Mouse (Mus musculus) Muller cell, postnatal 12 days (primary cell): Measurements from ENCODE around the gene Fxyd7.

Source experiments
- DNase-seq: peaks from one replicate; pipeline ENCODE4 v3.0.0-alpha.2; 2015; ENCODE audit errors: inconsistent ontology term

Gene Fxyd7

DNA sequence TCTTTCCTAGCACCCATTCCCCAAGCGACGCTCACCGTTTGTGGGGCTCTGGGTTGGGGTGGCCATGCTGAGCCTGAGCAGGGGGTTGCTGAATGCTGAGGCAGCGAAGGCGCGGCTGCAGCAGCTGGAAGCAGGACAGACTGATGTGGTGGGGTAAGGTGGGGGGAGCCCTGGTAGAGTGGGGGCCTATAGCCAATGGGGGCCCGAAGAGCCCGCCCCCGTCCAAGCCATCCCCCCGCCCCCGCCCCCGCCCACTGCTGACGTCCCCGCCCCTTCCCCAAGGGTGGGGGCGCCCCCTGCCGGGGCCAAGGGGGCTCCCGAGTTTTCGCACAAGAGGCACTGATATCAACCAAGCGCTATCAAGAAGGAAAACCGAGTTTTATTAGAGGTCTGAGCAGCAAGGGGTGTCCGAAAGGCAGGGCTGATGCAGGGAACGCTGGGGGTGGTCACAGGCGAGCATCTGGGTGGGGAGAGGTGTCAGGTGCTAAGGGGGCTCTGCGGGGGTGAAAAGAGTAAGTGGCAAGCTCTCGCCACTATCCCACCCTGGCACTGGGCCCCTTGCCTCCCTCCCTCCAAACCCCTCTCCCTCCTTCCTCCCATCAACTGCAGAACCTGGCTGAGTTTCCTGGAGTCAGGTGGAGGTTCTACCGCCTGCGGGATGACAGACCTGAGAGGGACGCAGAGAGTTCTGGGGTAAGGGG is at the start of gene Fxyd7:
Fxyd7 (minus strand) TSS at position 147 of the 701 bp plus-strand sequence.
- no peak for DNase-seq

GRCm38 (mm10) chr7:31100786-31101185 is 49.5 kb upstream of the Fxyd7 start:
- no peak for DNase-seq

DNA sequence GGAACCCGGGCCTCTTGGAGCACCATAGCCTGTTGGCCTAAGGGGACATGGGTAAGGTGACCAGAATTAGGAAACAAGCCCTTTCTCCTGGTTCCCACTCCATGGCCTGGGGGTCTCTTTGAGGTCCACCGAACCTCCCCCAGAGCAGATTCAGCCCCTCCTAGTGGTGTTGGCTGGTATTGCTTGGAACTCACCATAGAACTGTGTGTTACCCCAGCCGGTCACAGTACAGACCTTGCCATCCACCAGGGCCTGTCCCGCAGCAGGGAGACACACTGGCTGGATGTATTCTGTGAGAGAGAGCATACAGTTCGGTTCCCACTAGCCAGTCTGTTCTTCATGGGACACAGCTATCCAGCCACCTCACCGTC is 48.3 kb upstream of the Fxyd7 start:
- DNase-seq: no peak

- no peak for DNase-seq
Measured at GRCm38 (mm10) chr7:31098697-31099611, 47.7 kb upstream of the Fxyd7 start.

DNA sequence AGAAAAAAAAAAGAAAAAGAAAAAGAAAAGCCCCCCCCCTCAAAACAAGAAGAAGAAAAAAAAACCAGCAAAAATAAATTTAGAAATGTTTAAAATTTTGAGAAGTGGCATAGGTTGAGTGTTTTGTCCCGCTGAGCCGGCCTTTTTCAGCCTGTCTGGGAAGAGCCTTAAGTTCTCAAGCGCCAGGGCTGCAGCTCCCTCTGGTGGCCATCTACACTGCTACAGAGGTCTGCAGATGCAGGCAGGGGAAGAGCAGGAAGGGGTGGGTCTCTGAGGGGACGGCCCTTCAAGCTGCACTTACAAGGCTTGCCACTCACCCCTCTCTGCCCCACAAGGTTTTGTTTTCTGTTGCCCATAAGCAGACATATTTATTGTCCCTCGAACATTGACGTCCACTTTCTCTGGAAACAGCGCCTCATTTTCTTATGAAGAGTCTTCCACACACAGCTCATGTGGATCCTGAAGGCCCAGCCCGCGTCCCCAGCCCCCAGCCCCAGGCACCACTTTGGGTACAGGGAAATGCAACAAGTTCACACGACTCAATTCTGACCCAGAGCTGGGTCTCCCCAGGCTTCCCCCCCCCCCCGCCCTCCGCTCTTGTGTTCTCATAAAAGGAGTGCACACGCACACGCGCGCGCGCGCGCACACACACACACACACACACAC is 46.4 kb upstream of the Fxyd7 start:
- DNase-seq: peak; percentile 85

GRCm38 (mm10) chr7:31096892-31097564 is 45.8 kb upstream of the Fxyd7 start:
- DNase-seq: no peak

- DNase-seq: no peak
Measured at GRCm38 (mm10) chr7:31094774-31095501, 43.7 kb upstream of the Fxyd7 start.

DNA sequence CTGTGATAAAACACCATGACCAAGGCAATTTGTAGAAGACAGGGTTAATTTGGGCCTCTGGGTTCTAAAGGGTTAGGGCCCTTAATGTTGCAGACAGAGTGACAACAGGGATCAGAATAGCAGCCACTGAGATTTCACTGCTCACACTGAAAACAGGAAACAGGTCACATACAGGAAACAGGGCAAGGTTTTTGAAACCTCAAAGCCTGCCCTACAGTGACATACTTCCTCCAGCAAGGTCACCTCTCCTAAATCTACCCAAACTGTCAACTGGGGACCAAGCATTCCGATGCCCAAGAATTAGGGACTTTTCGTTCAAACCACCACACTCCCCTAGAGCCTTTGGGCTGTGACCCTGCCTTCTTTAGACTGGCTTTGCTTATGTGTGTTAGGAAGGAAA is 38.5 kb upstream of the Fxyd7 start:
- no peak for DNase-seq

GRCm38 (mm10) chr7:31088206-31088605 is 36.9 kb upstream of the Fxyd7 start:
- DNase-seq: no peak

DNA sequence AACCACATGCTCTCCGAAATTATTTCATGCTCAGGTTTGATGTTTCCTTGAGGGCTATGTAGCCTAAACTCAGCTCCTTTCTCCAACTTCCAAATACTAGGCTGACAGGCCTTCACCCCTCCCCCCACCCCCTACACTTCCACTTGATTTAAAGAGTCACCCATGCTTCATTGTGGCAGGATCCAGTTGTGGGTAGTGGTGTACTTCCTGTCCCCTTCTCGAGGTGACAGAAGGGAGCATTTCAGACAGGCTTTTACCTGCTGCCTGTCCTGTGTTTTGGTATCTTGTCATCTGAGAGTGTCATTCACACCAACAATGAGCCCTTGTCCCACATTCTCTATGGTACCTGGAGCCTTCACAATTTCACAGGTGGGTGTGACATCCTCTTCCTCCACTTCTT is 36.0 kb upstream of the Fxyd7 start:
- DNase-seq: no peak

DNA sequence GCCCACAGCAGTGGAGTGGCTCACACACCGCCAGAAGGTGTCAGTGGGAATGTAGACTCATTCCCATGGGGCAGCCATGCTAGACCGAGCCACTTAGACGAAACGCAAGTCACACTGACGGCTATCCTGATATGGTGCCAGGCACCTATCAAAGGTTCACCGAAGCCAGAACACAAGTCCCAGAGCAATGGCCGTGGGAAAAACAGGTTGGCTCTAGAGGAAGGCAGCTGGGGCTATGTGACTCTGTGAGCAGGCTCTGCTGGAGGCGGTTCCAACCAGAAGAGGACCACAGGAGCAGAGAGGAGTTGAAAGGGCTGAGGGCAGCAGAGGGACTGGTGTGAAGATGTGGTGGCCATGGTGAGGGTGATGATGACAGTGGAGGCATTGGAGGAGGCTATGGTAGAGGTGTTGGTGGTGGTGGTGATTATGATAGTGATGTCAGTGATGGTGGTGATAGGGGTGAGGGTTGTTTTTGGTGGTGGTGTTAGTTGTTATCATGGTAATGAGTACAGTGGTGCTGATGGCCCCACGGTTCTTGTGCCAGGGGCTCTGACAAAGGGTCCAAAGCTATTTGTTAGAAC is 35.0 kb upstream of the Fxyd7 start:
- DNase-seq: no peak

DNA sequence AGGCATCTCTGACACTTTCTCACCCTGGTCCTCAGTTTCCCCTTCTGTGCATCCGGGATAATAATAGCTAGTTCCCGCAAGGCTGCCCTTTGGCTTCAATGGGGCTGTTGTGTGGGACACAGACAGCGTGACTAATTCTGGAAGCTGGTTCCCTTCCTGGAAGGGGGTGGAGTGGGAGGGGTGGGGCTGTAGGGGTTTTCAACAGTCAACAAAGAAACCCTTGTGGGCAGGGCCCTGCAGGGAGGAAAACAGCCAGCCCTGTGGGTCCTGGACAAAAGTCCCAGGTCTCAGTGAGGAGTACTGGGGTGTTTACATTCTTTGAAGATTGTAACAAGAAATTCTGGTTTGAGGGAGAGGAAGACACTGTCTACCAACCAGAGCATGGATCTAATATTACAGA is 33.9 kb upstream of the Fxyd7 start:
- DNase-seq: peak; percentile 93

- no peak for DNase-seq
Measured at GRCm38 (mm10) chr7:31084140-31084539, 32.9 kb upstream of the Fxyd7 start.

GRCm38 (mm10) chr7:31082831-31083588 is 31.7 kb upstream of the Fxyd7 start:
- DNase-seq: peak; percentile 68

GRCm38 (mm10) chr7:31082106-31082505 is 30.8 kb upstream of the Fxyd7 start:
- no peak for DNase-seq

GRCm38 (mm10) chr7:31081106-31081505 is 29.8 kb upstream of the Fxyd7 start:
- no peak for DNase-seq

- DNase-seq: no peak
Measured at GRCm38 (mm10) chr7:31080611-31081010, 29.3 kb upstream of the Fxyd7 start.

DNA sequence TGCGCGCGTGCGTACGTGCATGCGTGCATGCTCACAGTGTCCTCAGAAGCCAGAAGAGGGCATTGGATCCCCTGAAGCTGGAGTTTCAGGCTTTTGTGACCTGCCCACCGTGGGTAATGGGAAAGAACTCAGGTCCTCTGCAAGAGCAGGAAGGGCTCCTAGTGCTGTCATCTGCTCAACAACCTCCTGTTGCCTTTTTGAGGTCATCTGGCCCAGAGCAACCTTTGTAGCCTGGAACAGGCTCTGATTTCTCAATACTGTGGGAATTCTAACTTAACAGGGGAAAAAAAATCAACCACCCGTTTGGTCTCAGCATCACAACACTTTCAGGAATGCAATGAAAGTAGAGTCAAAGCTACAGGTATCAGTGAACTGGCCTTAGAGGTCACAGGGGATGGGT is 28.4 kb upstream of the Fxyd7 start:
- DNase-seq: no peak

GRCm38 (mm10) chr7:31077885-31078445 is 26.7 kb upstream of the Fxyd7 start:
- peak; percentile 51 for DNase-seq

DNA sequence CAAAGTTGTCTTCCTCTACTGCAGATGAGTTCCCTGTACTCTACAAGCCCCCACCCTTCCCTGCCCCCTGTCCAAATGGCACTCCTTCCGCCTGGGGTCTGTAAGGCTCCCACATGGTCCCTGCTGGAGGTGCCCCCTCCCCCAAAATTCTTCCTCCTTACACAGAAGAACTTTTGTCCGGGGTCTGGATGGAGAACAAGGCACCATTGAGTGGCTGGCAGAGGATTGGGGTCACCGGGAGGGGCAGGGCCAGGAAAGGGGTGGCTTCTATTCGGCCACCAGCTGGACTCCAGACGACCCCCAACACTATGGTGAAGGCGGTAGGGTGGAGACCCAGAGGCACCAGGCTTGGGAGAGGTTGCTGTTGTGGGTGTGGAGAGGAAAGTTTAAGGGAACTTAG is 26.2 kb upstream of the Fxyd7 start:
- DNase-seq: peak; percentile 49
